Mouse (Mus musculus): ENCODE results near the gene Peli2.

DNA sequence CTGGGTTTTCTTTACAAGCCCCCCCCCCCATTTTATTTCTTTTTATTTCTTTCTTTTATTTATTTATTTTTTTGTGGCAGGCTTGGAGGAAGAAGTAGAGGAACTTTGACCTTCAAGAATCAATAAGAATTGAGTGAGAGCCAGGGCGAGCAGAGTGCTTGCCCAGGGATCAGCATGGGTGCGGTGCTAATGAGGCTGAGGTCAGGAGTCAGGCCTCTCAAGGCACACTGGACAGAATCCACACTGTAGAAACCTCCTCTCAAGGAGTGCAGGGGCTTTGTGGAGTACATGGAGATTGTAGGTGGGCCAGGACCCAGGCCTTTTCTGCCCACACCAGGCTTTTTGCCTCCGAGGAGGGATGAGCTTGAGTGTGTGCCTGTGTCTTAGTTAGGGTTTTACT, 38.8 kb downstream of the Peli2 start:
- TF ChIP-seq CTCF (IDR thresholded peaks at IDR 0.05) (no peak), POLR2A (IDR thresholded peaks at IDR 0.05; ENCODE audit: insufficient read depth, low read depth, low read length) (no peak)

All from heart, adult 2 months (tissue).